Mouse (Mus musculus) neural tube, embryonic 12.5 days (tissue): Measurements from ENCODE around the gene S1pr2. TPM values are rescaled to one million over a fixed set of nuclear protein-coding genes. Genes with fewer than 3 reads are reported as not detected.

Experiments
- ATAC-seq: fragments of 200-750 bp; cut with Nextera tagmentation; 2 replicates; pipeline ENCODE4 v1.8.0; 2017; ENCODE audit warnings: low read depth, mild to moderate bottlenecking, moderate TSS enrichment, moderate library complexity; ENCODE audit not compliant: low FRiP score
- H3K27ac ChIP-seq: fragments of 300-500 bp; sonication (generic); 2 replicates; pipeline ENCODE4 v1.5.1; 2016
- H3K27me3 ChIP-seq: fragments of 300-500 bp; sonication (generic); replicated peaks from 2 replicates; pipeline ENCODE4 v1.6.1; 2016; ENCODE audit warnings: mild to moderate bottlenecking
- H3K36me3 ChIP-seq: fragments of 300-500 bp; sonication (generic); 2 replicates; pipeline ENCODE4 v1.6.1; 2016; ENCODE audit warnings: mild to moderate bottlenecking
- H3K4me1 ChIP-seq: fragments of 300-500 bp; sonication (generic); 2 replicates; pipeline ENCODE4 v1.6.1; 2016
- H3K4me2 ChIP-seq: fragments of 300-500 bp; sonication (generic); replicated peaks from 2 replicates; pipeline ENCODE4 v1.6.1; 2016; ENCODE audit warnings: mild to moderate bottlenecking
- H3K4me3 ChIP-seq: fragments of 300-500 bp; sonication (generic); 2 replicates; pipeline ENCODE4 v1.5.1; 2016
- H3K9ac ChIP-seq: fragments of 300-500 bp; sonication (generic); 2 replicates; pipeline ENCODE4 v1.6.1; 2016; ENCODE audit warnings: mild to moderate bottlenecking
- H3K9me3 ChIP-seq: fragments of 300-500 bp; sonication (generic); 2 replicates; pipeline ENCODE4 v1.6.1; 2016; ENCODE audit warnings: mild to moderate bottlenecking
- WGBS: fragments of 180-500 bp; shearing (Covaris S2); methylation state at CpG from one replicate; pipeline ENCODE4 v1.1.7; 2016; 5-methylcytosine and 5-hydroxymethylcytosine counted together
- polyA plus RNA-seq: library from polyadenylated mRNA; unstranded; fragments of >200 nt; fragmentation: Nextera tagmentation; extraction: Ambion mirVana; gene quantifications from 2 replicates; pipeline ENCODE4 v1.2.1, GENCODE M21; 2016

S1pr2 gene
- polyA plus RNA-seq, 1 experiment from 2014 or later: 17.7 TPM

- Histone ChIP-seq H3K9me3 (no peaks in the 10 kb centered on the region), H3K27ac (no peak overlapping the region), H3K36me3 (no peaks in the 10 kb centered on the region), H3K27me3 (peaks cover 5% of the 10 kb centered on the region; the same call in 1 of the 2 replicates), H3K4me2 (peak overlapping the region; percentile 83), H3K4me1 (peaks cover 22% of the 10 kb centered on the region), H3K4me3 (peak overlapping the region; percentile 78), H3K9ac (peak overlapping the region; percentile 72)
- no peak for ATAC-seq
- WGBS: 3% methylated on average over 4 of the region's 4 CpGs
Observed at GRCm38 (mm10) chr9:20976961-20977689, 544 bp upstream of the S1pr2 start.

GRCm38 (mm10) chr9:20975431-20976215, 958 bp downstream of the S1pr2 start:
- peak; percentile 30; the same call in 1 of the 2 replicates for ATAC-seq
- under 1% methylated on average over 45 of the region's 45 CpGs for WGBS
- H3K27ac ChIP-seq: no peak overlapping the region
- peaks cover 27% of the 10 kb centered on the region for H3K4me1 ChIP-seq
- peak overlapping the region; percentile 72 for H3K9ac ChIP-seq
- H3K9me3 ChIP-seq: no peaks in the 10 kb centered on the region
- no peaks in the 10 kb centered on the region for H3K36me3 ChIP-seq
- H3K27me3 ChIP-seq: peaks cover 5% of the 10 kb centered on the region; the same call in 1 of the 2 replicates
- peak overlapping the region; percentile 78 for H3K4me3 ChIP-seq
- H3K4me2 ChIP-seq: peak overlapping the region; percentile 83

GRCm38 (mm10) chr9:20973682-20974075, 2.9 kb downstream of the S1pr2 start:
- WGBS: 52% methylated on average over 4 of the region's 6 CpGs
- H3K4me2 ChIP-seq: peak overlapping the region; percentile 50
- no peak overlapping the region for H3K9ac ChIP-seq
- peak overlapping the region; percentile 5; the same call in 1 of the 2 replicates for H3K4me3 ChIP-seq
- peaks cover 27% of the 10 kb centered on the region for H3K4me1 ChIP-seq
- H3K27ac ChIP-seq: no peak overlapping the region
- H3K9me3 ChIP-seq: no peaks in the 10 kb centered on the region
- no peaks in the 10 kb centered on the region for H3K36me3 ChIP-seq
- H3K27me3 ChIP-seq: peaks cover 5% of the 10 kb centered on the region; the same call in 1 of the 2 replicates
- ATAC-seq: no peak

GRCm38 (mm10) chr9:20973001-20973681, 3.4 kb downstream of the S1pr2 start:
- peaks cover 27% of the 10 kb centered on the region for H3K4me1 ChIP-seq
- peak overlapping the region; percentile 50 for H3K4me2 ChIP-seq
- peaks cover 3% of the 10 kb centered on the region; the same call in 1 of the 2 replicates for H3K36me3 ChIP-seq
- peak overlapping the region; percentile 53; the same call in 1 of the 2 replicates for H3K27ac ChIP-seq
- no peak; the same call in 1 of the 2 replicates for ATAC-seq
- H3K4me3 ChIP-seq: no peak overlapping the region
- 80% methylated on average over 4 of the region's 4 CpGs for WGBS
- no peaks in the 10 kb centered on the region for H3K9me3 ChIP-seq
- H3K27me3 ChIP-seq: peaks cover 5% of the 10 kb centered on the region; the same call in 1 of the 2 replicates
- H3K9ac ChIP-seq: peak overlapping the region; percentile 41; the same call in 1 of the 2 replicates

- H3K36me3 ChIP-seq: peaks cover 9% of the 10 kb centered on the region
- H3K27me3 ChIP-seq: peaks cover 5% of the 10 kb centered on the region; the same call in 1 of the 2 replicates
- H3K9me3 ChIP-seq: no peaks in the 10 kb centered on the region
- peak overlapping the region; percentile 50 for H3K4me2 ChIP-seq
- peak; percentile 27; the same call in 1 of the 2 replicates for ATAC-seq
- peak overlapping the region; percentile 41 for H3K9ac ChIP-seq
- WGBS: 39% methylated on average over 28 of the region's 28 CpGs
- 0 out of 2 replicates have a peak overlapping the region, but pooled peaks have one; percentile 7 for H3K4me3 ChIP-seq
- H3K4me1 ChIP-seq: peaks cover 27% of the 10 kb centered on the region
- peak overlapping the region; percentile 53; the same call in 1 of the 2 replicates for H3K27ac ChIP-seq
Observed at GRCm38 (mm10) chr9:20972141-20972992, 4.2 kb downstream of the S1pr2 start.

- ATAC-seq: no peak
- Histone ChIP-seq H3K9ac (peak overlapping the region; percentile 41; the same call in 1 of the 2 replicates), H3K27ac (no peak overlapping the region), H3K36me3 (peaks cover 12% of the 10 kb centered on the region), H3K27me3 (peaks cover 5% of the 10 kb centered on the region; the same call in 1 of the 2 replicates), H3K9me3 (no peaks in the 10 kb centered on the region), H3K4me2 (peak overlapping the region; percentile 50), H3K4me1 (peaks cover 27% of the 10 kb centered on the region), H3K4me3 (no peak overlapping the region)
- 71% methylated on average over 7 of the region's 7 CpGs for WGBS
Observed at GRCm38 (mm10) chr9:20971751-20972140, 4.8 kb downstream of the S1pr2 start.

GRCm38 (mm10) chr9:20966747-20967146, 9.8 kb downstream of the S1pr2 start:
- Histone ChIP-seq H3K9ac (no peak overlapping the region), H3K27me3 (no peaks in the 10 kb centered on the region), H3K27ac (no peak overlapping the region), H3K4me2 (no peak overlapping the region), H3K9me3 (no peaks in the 10 kb centered on the region), H3K36me3 (peaks cover 24% of the 10 kb centered on the region), H3K4me1 (peaks cover 2% of the 10 kb centered on the region; the same call in 1 of the 2 replicates), H3K4me3 (no peak overlapping the region)
- no peak for ATAC-seq
- WGBS: 81% methylated on average over 5 of the region's 5 CpGs

- H3K36me3 ChIP-seq: peaks cover 24% of the 10 kb centered on the region
- WGBS: 85% methylated on average over 3 of the region's 3 CpGs
- H3K9ac ChIP-seq: no peak overlapping the region
- no peaks in the 10 kb centered on the region for H3K27me3 ChIP-seq
- H3K9me3 ChIP-seq: no peaks in the 10 kb centered on the region
- no peaks in the 10 kb centered on the region for H3K4me1 ChIP-seq
- no peak overlapping the region for H3K4me2 ChIP-seq
- no peak overlapping the region for H3K4me3 ChIP-seq
- ATAC-seq: no peak
- H3K27ac ChIP-seq: no peak overlapping the region
Observed at GRCm38 (mm10) chr9:20966008-20966407, 10.6 kb downstream of the S1pr2 start.

- H3K4me1 ChIP-seq: no peaks in the 10 kb centered on the region
- no peak overlapping the region for H3K4me2 ChIP-seq
- no peaks in the 10 kb centered on the region for H3K27me3 ChIP-seq
- no peaks in the 10 kb centered on the region for H3K9me3 ChIP-seq
- no peak overlapping the region for H3K9ac ChIP-seq
- ATAC-seq: no peak
- H3K4me3 ChIP-seq: no peak overlapping the region
- H3K36me3 ChIP-seq: peaks cover 24% of the 10 kb centered on the region
- 88% methylated on average over 4 of the region's 4 CpGs for WGBS
- no peak overlapping the region for H3K27ac ChIP-seq
Observed at GRCm38 (mm10) chr9:20965606-20966005, 11.0 kb downstream of the S1pr2 start.

- no peaks in the 10 kb centered on the region for H3K9me3 ChIP-seq
- no peak overlapping the region for H3K9ac ChIP-seq
- WGBS: 78% methylated on average over 9 of the region's 9 CpGs
- no peaks in the 10 kb centered on the region for H3K4me1 ChIP-seq
- peaks cover 10% of the 10 kb centered on the region for H3K36me3 ChIP-seq
- no peak overlapping the region for H3K27ac ChIP-seq
- H3K4me2 ChIP-seq: no peak overlapping the region
- H3K27me3 ChIP-seq: no peaks in the 10 kb centered on the region
- H3K4me3 ChIP-seq: no peak overlapping the region
- no peak for ATAC-seq
Observed at GRCm38 (mm10) chr9:20961557-20961956, 15.0 kb downstream of the S1pr2 start.

GRCm38 (mm10) chr9:20959430-20959938, 17.1 kb downstream of the S1pr2 start, which contains the start of gene Dnmt1:
Dnmt1 (minus strand) TSS chr9:20959888.
- H3K4me1 ChIP-seq: no peaks in the 10 kb centered on the region
- H3K27ac ChIP-seq: no peak within 1 kb of the TSS
- no peaks in the 10 kb centered on the region for H3K9me3 ChIP-seq
- no peaks in the 10 kb centered on the region for H3K36me3 ChIP-seq
- ATAC-seq: no peak
- H3K4me3 ChIP-seq: no peak within 1 kb of the TSS
- no peaks in the 10 kb centered on the region for H3K27me3 ChIP-seq
- 89% methylated on average over 2 of the region's 2 CpGs for WGBS
- no peak within 1 kb of the TSS for H3K9ac ChIP-seq
- H3K4me2 ChIP-seq: no peak within 1 kb of the TSS
